Mouse (Mus musculus): ENCODE results near the gene Pipox.

Pipox gene

DNA sequence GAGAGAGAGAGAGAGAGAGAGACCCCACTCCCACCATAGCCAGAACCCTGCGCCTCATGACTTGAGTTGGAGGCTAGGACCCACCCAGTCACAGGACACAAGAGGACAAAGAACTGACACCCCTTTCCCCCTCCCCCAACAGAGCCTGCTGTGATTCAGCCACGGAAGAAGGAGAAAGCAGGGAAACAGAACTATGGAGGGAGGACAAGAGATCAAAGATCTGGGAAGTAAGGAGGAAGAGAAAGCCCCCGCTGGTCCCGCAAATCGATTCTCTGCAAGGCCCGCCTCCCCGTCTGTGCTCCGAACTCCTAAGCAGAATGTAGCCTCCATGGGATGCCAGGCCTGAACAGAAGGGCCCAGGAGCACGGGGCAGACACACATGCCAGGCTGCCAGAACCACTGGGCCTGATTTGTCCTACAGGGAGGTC lies 12.9 kb upstream of the Pipox start:
- no peak for DNase-seq

DNA sequence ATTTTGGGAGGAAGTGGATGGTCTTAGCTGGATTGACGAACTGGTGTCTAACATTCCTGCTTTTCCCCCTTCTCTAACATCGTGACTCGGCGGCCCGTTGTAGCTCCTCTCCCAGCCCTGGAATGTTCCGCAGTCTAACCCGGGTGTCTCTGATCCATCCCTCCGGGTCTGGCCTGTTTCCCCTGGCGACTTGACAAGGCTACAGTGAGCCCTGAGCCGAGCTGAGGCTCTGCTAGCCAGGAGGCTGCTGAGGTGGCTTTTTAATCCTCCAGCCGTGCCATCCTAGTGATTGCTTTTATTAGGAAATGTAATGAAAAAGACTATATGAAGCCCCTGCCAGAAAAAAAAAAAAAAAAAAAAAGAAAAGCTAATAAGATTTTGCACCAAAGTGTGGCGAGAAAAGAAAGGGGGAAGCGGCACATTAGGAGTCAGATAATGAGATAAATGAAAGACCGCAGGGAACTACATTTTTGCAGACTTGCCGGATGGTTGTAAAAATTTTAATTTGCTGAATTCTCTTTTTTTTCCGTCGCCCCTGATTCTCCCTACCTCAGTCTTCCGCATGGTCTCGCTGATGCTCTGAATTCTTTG lies 12.3 kb upstream of the Pipox start:
- DNase-seq = no peak

- no peak for DNase-seq
Observed at GRCm38 (mm10) chr11:77904707-77905106, 10.8 kb upstream of the Pipox start.

DNA sequence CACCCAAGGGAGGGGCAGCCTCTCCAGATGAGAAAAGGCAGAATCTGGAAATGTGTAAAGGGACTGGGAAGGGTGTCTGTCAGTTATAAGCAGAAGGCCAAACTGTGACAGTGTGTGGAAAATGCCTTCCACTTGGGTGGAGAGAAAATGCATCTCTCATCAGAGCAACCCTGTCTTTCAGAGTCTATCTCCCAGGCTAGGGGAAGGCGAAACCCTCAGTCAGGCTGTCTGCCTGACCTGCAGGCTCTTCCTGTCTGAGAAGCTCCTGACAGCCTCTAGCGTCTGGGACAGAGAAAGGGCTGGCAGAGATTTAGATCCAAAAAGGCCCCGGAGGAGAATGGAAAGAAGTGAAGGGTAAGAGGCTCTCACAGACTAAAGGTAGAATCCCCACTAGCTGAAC lies 9.9 kb upstream of the Pipox start:
- no peak for DNase-seq

DNA sequence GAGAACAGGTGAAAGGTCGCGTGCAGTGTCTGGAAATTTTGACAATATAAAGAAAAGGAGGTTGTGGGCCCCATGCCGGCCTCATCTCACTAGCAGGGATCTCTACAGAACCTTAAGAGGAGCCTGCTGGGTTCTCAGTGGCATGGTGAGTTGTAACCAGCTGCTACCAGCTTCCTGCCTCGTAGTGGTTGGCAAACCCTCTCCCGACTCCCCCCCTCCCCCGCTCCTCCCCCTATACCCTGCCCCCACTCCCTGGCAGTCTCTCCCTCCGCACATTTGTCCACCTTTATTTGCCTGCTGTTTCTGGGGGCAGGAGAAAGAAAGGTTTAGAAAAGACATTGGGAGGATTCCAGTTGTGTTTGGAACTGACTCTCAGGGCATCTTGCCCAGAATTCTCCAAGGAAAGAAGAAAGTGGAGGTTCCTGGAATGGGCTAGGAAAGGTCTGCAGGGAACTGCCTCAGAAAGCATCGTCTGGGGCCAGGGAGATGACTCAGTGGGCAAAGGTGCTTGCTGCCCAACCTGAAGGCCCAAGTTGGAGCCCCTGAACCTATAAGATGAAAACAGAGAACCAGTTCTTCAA lies 8.0 kb upstream of the Pipox start:
- no peak for DNase-seq

DNA sequence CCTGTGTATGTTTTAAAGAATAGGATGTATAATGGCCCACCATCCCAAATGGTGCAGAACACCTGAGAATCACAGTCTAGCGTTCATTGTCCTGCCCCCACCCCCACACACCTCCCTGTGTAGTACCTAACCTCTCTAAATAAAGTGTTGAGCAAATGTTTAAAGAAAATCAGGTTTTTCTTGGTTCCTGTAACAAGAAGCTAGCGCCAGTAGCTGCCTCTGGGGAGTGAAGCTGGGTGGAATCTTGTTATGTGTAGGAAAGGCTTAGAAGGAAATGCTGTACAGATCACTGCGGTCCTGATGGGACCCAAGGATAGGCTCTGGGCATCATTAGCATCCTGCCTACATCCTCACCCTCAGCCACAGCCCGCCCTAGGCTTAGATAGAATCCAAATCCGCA lies 7.5 kb upstream of the Pipox start:
- no peak for DNase-seq

DNA sequence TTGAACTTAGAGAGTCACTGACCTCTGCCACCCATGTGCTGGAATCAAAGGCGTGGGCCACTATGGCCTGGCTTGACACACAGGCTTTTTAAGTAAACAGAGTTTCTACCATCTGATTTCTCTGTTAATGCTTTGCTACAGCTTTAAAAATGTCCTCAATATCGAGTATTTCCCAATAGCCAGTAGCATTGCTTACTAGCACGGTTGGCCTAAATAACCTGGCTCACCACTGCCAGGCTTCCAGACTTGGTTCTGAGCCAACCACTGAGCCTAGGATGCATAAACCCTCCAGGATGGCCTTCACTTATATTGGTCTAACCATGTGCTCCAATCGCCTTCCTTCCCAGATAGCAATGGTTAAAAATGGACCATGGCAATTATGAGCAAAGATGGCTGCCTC lies 6.8 kb upstream of the Pipox start:
- no peak for DNase-seq

DNA sequence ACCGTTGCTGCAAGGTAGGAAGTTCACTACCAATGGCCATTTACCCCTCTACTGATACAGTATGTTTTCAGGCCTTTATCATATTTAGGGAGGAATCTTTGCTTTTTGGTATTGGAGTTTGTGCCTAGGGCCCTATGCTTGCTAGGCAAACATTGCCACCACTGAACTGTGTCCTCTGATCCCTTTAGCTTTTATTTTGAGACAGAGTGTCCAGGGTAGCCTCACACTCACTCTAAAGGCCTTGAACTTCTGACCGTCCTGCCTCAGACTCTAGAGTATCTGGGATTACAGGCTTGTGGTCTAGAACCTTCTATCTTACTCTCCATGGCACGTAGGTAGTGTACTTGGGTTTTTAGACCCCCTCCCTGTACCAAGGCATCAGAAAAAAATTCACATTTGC lies 6.3 kb upstream of the Pipox start:
- no peak for DNase-seq

GRCm38 (mm10) chr11:77896820-77897805 lies 3.2 kb upstream of the Pipox start:
- DNase-seq = no peak

- DNase-seq = no peak
Observed at GRCm38 (mm10) chr11:77896480-77896819, 2.6 kb upstream of the Pipox start.

DNA sequence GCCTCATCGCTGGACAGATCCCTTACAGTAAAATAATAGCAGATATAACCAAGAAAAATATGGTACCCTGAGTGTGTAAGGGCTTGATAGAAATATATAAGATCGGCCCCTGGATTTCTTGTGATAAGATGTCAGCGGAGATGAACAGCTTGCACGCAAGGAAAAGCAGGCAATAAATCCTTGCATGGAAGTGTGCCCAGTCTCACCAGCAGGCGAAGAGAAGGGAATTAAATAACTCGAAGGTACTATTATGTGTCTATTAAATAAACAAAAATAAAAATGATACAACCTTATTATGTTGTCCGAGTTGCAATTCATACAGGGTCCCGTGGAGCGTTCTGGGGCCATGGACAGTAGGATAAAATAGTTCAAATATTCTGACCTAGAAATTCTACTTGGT lies 2.1 kb upstream of the Pipox start:
- DNase-seq = no peak

DNA sequence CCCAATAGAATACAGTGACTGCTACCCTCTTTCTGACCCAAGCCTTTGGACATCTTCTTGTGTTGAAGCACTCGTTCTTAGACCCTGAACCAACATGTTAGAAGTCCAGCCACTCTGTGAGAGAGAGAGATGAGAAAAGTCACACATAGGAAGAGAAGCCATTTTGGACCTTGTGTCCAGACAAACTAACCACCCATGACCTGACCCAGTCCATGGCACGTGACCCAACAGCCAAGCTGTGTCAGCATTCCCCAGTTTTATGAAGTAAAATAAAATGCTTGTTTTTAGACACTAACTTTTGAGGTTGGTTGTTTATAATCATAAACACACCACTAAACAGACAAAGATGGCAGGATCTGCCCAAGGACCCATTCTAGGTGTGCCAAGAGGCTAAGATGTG lies 1.1 kb upstream of the Pipox start:
- no peak for DNase-seq

DNA sequence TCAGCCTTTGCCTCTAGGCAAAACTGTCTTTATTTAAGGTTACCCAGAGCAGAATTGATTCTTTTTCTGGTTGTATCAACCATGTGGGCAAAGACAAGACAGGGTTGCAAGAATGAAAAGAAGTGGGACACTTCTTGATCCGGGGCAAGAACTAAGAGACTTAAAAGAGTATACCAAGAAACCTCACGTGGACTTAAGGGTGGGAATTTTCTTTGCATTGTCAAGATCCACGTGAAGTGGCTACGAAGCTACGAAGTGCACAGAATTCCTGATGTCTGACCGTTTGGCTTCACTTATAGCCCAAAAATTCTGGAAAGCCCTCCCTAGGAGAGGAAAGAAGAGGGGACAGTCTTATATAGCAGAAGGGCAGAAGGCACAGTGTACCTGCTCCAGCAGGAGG lies 613 bp downstream of the Pipox start:
- no peak for DNase-seq

DNA sequence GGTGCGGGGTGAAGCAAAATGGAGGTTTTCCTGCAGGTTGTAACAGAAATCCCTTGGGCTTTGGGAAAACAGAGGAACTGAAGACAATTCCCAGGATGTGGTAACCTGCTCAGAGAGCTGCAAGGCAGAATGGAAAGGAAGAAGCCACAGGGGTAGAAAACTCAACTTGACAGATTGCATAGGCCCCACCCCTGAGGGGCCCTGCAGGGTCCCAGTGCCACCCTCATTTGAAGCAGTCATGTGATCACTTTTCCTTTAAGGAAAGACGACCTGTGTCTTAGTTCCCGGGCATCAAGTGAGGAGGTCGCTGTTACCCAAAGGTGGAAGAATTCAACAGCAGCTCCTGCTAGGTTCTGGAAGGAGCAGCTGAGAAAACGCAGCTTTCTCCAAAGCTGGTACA lies 1.0 kb downstream of the Pipox start:
- no peak for DNase-seq

- DNase-seq = no peak
Observed at GRCm38 (mm10) chr11:77890648-77891258, 3.1 kb downstream of the Pipox start.

- DNase-seq = no peak
Observed at GRCm38 (mm10) chr11:77889484-77889883, 4.4 kb downstream of the Pipox start.

GRCm38 (mm10) chr11:77888846-77889245 lies 5.0 kb downstream of the Pipox start:
- no peak for DNase-seq

GRCm38 (mm10) chr11:77887373-77887960 lies 6.4 kb downstream of the Pipox start:
- DNase-seq = peak; percentile 92

DNA sequence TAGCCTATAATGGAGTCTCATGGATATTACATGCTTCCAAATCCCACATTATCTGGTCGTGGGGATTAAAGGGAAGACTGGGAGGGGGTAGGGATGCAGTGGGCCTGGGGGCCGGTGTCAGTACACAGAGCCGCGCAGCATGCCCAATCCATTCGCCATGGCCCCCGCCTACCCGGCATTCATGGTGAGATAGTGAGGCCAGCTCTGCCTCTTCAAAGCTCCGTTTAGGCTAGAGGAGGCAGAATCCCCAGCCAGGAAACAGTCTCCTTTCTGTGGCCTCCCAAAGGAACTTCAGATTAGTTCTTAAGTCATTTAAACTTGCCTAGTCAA lies 8.7 kb downstream of the Pipox start:
- no peak for DNase-seq

- no peak for DNase-seq
Observed at GRCm38 (mm10) chr11:77884524-77885245, 9.2 kb downstream of the Pipox start.

DNA sequence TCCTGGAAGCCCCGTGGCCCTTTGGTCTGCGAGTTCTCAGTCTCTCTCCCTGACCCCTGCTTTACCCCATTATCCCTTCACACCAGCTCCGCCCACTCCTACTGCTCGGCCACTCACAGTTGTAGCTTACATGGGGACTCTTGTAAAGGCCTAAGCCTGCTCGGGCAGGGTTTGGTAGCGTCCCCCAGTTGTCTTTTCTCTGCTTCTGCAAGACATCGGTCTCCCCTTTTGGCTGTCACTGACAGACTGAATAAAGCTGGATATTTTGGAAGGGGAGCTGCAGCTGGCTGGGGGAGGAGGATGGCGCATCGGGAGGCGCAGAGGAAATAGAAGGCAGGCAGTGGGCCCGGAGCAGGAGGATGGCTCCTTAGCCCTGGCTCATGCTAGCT lies 17.1 kb downstream of the Pipox start:
- DNase-seq = peak; percentile 30

DNA sequence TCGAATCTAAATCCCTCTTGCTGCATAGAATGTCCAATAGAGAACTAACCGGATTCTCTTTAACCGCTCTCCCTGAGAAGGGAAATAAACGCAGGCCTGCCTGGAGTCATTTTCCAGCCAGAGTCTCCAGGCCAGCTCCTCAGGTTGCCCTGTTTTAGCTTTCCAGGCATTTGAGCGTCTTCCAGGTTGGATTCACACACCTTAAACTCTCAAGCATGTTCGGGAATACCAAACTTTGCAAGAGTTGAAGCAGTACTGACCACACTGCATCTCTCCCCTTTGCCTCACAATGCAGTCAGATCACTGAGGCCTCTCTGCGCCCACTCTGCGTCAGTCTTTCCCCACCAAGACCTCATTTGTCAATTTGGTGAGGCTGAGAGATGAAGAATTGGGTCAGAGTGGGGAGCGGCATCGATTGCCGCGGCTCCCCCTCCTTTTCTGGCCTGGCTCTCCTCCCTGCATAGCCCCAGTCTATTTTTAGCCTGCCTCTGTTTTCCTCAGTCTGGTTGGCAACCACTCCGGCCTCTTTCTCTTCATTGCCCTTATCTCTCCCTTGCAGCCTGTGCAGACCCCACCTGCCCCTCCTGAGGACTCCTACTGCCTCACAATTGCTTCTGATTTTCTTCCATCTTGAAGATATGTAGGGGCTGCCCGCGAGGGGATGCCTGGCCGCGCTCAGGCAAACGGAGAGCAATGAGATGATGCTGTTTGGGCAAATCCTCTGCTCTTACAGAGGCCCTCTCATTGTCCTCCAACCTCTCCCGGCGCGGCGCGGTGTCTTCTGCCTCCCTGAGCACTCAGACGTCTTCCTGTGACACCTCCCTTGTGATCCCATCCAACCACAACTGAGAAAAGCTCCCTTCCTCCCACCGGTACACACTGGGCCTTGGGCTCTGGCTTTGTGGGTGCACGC lies 17.8 kb downstream of the Pipox start:
- DNase-seq = peak; percentile 53

Measured in thymus, postnatal 14 days (tissue).